Mouse (Mus musculus) E14TG2a.4 (cell line): Measurements from ENCODE around the gene 1700061G19Rik.

Experiments
- CTCF ChIP-seq: conservative IDR thresholded peaks from 2 replicates; pipeline ENCODE4 v1.5.1; 2014; ENCODE audit warnings: low read length
- POU5F1 ChIP-seq: IDR thresholded peaks from 2 replicates; pipeline ENCODE4 v1.6.1; 2014; ENCODE audit warnings: low read length, borderline replicate concordance

DNA sequence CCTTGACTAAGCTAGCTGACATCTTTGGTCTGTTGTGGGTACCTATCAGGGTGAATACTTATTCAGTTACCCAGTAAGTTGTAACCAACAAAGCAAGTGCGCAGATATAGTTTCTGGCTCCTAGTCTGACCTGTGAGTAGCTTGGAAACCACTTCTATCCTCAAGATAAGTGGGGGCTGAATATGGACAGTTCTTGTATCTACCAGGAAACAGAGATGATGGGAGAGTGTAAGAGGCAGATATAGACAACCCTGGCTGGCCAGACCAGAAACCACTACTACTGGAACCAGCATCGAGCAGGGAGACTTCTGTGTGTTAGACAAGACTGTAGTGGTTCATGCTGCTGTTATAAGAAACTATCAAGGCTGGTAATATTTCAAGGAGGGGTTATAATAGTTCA, 14.7 kb downstream of the 1700061G19Rik start:
- no peak for TF ChIP-seq CTCF
- TF ChIP-seq POU5F1: no peak
